Mouse (Mus musculus) ovary, adult 18-20 months (tissue): ENCODE data around the gene Gm47841.
A peak's percentile ranks its signal among the peaks of the same experiment; 100 is the strongest.

Experiments
- DNase-seq: peaks from one replicate; pipeline ENCODE4 v3.0.0; 2022; ENCODE audit warnings: low spot score, mixed read lengths

The Gm47841 gene

GRCm38 (mm10) chr15:101074067-101074466 is 26.9 kb upstream of the Gm47841 start:
- DNase-seq = no peak

DNA sequence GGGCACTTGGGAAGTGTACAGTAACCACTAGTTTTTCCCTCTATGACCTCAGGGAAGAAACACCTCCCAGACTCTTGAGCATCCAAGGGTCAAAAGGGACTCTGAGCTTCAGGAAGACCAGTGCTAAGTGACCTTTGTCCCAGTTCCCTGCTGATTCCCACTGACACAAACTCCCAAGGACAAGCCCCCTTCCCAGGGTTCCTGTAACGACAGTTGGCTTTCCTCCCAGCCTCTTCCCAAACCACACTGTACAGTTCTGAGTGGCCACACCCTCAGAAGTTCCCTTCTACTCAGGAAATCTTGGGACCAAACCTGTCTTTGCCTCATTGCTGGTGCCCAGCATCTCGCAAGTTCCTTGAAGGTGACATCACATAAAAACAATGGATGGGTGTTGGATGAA is 25.5 kb upstream of the Gm47841 start:
- no peak for DNase-seq

GRCm38 (mm10) chr15:101070762-101071161 is 23.6 kb upstream of the Gm47841 start:
- DNase-seq = no peak

DNA sequence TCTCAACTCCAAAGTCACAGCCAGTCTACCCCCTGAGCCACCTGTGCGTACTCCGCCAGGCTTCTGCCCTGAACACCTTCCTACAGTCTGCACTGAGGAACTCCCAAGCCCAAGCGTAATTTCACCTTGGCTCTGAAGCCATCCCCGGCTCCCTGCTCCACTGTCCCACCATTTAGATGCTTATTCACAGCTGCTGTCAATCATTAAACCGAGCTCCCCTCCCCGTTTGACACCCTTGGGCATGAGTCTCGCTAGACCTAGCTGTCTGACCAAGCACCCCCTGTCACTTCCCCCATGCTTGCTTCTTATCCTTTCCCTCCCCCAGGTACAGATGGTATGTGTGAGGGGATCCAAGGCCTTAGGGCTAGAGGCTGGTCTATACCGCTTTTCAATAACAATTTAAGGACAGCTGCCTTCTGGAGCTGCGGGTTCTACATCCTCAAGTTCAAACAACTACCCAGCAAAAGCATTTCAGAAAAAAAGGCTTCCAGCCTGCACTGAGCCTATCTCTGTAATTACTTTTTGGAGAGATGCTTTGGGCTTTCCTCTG is 22.5 kb upstream of the Gm47841 start:
- DNase-seq = no peak

- no peak for DNase-seq
Measured at GRCm38 (mm10) chr15:101068671-101069070, 21.5 kb upstream of the Gm47841 start.

- DNase-seq = no peak
Measured at GRCm38 (mm10) chr15:101068029-101068428, 20.8 kb upstream of the Gm47841 start.

- DNase-seq = no peak
Measured at GRCm38 (mm10) chr15:101066920-101067696, 19.9 kb upstream of the Gm47841 start.

DNA sequence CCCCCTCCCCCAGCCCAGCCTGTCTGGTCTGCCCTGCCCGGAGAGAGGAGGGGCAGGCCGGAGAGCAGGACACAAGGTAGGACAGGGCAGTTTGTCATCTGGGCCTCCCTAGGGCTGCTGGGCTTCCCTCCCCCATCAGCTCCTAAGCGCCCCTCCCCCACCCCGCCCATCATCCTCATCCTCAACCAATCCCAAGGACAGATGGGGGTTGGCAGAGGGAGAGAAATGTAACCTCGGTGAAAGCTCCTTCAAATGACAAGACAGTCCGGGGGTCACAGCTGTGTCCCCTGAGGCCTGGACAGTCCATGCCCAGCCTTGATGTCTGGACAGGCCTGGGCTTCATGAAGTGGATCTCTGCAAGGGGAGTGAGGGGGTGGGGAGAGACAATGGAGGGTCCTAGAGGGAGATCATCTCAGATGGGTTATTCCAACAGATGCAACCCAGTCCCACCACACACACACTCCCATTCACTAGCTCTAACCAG is 19.2 kb upstream of the Gm47841 start:
- DNase-seq = no peak

DNA sequence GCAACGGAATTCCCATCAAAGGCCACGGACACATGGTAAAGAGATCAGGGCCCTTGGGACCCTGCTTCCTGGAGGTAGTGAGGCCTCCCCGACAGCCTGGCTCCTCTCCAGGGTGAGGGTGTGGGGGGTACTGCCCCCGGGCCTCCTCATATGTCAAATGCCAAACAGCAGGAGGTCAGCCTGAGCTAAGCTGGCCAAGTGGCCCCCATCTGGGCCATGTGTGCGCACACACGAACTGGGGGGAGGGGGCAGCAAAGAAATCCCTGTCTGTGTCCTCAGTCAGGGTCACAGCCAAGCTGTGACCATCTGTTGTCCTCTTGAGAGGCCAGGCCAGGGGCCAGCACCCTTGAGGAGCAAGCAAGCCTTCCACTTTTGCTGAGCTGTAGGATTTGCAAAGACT is 17.9 kb upstream of the Gm47841 start:
- DNase-seq = no peak

- DNase-seq = no peak
Measured at GRCm38 (mm10) chr15:101060280-101060852, 13.2 kb upstream of the Gm47841 start.

DNA sequence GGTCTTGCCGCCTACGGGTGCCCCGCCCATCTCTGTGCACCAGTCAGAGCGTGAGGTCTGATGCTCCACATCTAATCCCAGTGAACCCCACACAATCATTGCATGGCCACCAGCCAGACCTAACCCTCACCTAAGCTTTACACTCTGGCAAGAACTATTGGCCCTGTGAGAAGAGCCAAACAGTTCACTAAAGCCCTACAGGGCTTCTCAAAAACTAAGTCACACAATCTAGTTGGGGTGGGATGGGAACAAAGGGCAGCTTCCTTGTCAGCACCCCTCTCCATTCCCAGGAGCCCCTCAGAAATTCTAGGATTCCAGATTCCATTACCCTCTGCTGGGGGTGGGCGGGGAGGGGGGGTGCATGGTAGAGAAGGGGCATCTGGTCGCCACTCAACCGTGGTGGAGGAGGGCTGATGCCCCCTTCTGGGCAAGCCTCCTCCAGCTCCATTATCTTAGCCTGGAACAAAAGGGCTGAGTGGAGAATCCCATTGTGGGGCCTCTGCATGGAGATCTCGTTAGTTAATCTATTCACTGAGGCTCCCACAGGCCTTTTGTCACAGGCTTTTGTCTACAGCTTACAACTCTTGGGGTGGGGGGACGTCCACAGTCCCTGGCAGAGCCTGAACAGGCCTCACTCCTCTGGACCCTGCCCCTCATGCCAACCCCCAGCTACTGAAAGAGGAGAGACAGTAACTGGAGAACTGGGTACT is 12.5 kb upstream of the Gm47841 start:
- DNase-seq = no peak

- no peak for DNase-seq
Measured at GRCm38 (mm10) chr15:101056225-101056624, 9.0 kb upstream of the Gm47841 start.

DNA sequence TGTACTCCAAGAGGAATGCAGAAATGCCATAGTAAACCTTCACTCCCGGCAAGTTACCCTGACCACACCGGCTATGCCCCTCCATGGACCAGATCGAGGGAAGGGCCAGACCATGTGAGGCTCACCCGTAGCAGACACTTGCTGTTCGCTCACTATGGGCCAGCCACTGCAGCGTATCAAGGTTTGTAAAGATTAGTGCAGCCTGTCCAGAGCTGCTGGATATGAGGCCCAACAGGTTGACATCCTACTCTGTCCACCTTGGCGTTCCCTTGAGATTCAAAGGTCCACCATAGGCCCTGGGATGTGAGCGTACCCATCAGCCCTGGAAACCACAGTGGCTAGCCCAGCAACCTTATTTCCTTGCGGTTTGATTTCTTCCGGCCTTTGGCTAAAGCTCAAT is 7.3 kb upstream of the Gm47841 start:
- no peak for DNase-seq

DNA sequence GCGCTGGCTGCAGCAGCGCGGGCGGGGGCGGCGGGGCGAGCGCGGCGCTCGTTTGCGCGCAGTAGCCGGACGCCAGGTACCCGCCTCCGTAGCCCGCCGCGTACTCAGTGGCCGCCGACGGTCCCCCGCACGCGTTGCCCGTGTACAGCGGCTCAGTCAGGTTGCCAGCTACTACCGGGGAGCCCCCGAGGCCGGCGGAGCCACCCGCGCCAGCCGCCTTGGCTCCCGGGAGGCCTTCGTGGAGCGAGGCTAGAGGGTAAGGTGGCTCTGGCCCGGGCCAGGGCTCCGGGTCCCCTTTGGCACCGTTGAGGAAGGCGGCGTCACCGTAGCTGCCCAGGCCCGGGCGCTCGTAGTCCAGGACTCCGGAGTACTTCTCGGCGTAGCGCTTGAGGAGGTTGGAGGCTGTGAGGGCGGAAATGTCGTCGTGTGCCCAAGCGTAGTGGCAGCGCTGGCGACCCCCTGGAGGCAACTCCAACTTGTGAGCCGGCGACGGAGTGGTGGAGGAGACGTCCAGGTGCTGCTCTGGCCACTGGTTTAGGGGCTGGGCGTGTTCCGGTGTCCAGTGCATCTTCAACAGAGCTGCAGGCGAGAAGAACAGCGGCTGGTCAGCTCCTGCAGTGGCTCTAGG is 6.7 kb upstream of the Gm47841 start:
- no peak for DNase-seq

DNA sequence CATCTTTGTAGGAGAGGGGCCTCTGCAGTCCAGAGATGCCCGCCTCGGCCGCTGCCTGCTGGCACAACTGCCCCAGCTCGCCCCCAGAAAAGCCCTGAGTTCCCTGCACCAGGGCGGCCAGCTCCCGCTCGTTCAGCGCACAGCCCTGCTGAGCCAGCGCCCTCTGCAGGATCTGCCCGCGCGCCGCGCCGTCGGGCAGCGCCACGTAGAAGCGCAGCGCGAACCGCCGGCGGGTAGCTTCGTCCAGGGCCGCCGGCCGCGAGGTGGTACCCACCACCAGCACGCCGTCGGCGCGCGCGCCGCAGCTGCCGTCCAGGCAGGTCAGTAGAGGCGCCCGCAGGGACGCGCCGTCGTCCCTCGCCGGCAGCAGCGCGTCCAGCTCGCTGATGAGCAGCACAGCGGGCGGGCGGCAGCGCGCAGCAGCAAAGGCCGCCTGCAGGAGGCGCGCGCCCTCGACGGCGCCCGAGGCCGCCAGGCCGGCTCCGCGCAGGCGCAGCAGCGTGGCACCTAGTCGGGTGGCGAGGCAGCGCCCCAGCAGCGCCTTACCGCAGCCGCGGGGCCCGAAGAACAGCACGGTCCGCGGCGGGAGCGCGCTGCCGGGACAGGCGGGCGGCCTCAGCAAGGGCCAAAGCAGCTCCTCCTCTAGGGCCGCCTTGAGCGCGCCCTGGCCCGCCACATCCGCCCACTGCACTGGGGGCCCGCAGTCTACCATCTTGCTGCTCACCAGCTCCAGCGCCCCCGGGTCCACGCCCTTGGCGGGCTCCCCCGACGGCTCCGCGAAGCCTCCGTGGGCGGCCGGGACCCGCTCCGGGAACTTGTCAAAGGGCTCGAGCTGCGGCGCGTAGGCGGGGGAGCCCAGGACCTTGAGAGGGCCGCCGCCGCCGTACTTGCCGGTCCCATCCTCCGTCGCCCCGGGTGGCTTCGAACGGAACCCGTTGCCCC is 5.6 kb upstream of the Gm47841 start:
- no peak for DNase-seq

GRCm38 (mm10) chr15:101051869-101052268 is 4.7 kb upstream of the Gm47841 start:
- no peak for DNase-seq

GRCm38 (mm10) chr15:101048338-101048896 is 1.2 kb upstream of the Gm47841 start:
- DNase-seq = no peak

- DNase-seq = peak; percentile 26
Measured at GRCm38 (mm10) chr15:101046527-101047193, 537 bp downstream of the Gm47841 start.

GRCm38 (mm10) chr15:101046039-101046526 is 1.1 kb downstream of the Gm47841 start:
- no peak for DNase-seq

GRCm38 (mm10) chr15:101044531-101044930 is 2.7 kb downstream of the Gm47841 start:
- DNase-seq = no peak
